Mouse (Mus musculus): ENCODE results near the gene Myl12a.
"Not testable (repeated sequence)": the region's sequence is repeated elsewhere in the genome, so short reads cannot be mapped to it uniquely, and the experiment has no call there.

Myl12a gene

GRCm38 (mm10) chr17:70989991-70990390 lies 12.7 kb downstream of the Myl12a start:
- DNase-seq (ENCODE audit: low spot score) = peak; percentile 46

- no peak for DNase-seq (ENCODE audit: low spot score)
Observed at GRCm38 (mm10) chr17:70989430-70989829, 13.2 kb downstream of the Myl12a start.

DNA sequence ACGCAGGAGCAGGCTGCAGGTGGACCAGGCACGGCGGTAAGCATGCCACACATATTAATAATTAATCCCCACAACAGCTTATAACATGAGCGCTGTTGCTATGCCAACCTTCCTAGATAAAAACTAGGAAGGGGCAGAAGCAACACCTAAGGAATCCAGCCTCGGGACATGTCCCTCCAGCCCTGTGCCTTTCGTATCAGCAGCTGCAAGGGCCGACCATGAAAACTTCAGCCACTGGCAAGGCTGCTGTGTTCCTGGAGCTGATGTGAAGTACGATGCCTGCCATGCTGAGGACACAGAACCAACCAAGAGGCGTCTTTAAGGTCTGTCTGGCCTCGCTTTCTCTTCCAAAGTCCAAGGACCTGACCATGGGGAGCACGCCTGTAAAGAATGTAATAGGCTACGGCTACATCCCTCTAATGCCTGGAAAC lies 14.3 kb downstream of the Myl12a start:
- DNase-seq (ENCODE audit: low spot score) = no peak

DNA sequence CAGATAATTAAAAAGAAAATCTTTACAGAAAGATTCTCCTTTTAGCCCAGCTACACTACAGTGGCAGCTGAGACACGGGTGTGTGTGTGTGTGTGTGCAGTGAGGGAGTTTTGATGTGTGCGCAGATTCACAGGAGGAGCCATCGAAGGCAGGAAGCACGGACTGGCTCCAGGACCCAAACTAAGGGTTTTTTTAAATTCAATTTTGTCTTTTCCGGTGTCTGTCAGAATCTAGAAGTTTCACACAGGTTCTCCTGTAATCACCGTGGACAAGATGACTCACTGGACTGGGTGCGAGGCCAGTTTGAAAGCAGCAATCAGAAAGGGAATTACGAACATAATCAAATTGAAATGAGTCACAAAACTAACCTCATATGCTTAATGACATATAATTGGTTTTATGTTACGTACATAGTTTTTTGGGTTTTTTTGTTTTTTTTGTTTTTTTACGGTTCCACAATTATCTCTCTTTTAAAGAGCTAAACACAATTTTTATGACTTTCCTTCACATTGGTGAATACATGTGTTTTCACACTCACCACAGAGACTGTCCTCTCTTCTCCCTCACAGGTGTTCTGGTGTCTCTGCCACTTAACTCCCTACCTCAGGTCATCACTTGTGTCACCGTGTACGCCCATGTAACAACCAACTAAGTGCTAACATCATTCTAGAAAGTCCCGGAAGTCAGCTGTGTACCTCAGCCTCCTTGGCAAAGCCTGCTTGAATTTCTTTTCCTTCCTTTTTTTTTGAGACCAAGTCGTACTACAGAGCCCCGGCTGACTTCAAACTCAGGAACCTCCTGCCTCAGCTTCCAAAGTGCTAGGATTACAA lies 15.6 kb downstream of the Myl12a start:
- no peak for DNase-seq (ENCODE audit: low spot score)

GRCm38 (mm10) chr17:70986355-70986740 lies 16.3 kb downstream of the Myl12a start:
- no peak for DNase-seq (ENCODE audit: low spot score)

GRCm38 (mm10) chr17:70985501-70986354 lies 16.9 kb downstream of the Myl12a start:
- DNase-seq (ENCODE audit: low spot score) = peak; percentile 66

- DNase-seq (ENCODE audit: low spot score) = no peak
Observed at GRCm38 (mm10) chr17:70979345-70980223, 23.1 kb downstream of the Myl12a start.

GRCm38 (mm10) chr17:70977799-70978198 lies 24.9 kb downstream of the Myl12a start:
- DNase-seq (ENCODE audit: low spot score) = no peak

- not testable (repeated sequence) for DNase-seq (ENCODE audit: low spot score)
Observed at GRCm38 (mm10) chr17:70974065-70974464, 28.6 kb downstream of the Myl12a start.

DNA sequence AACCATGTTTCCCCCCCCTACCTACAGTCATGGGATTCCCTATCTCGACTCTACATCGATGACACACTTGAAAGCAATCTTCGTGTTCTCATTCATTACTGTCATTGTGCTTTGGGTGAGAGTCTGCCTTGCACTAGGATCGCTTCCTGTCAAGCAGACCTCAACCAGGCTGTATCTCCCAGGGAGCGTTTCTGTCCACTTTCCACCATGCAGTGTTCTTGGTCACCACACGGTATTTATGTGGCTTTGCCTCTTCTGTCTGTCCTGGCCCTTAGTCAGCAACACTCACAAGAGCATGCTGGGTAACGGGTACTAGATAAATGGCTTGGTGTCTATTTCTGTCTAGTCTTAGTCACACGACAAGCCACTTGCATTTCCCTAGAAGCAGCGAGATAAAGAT lies 29.3 kb downstream of the Myl12a start:
- DNase-seq (ENCODE audit: low spot score) = no peak

GRCm38 (mm10) chr17:70971206-70971605 lies 31.5 kb downstream of the Myl12a start:
- no peak for DNase-seq (ENCODE audit: low spot score)

- DNase-seq (ENCODE audit: low spot score) = no peak
Observed at GRCm38 (mm10) chr17:70968606-70969191, 34.0 kb downstream of the Myl12a start.

GRCm38 (mm10) chr17:70967646-70968045 lies 35.0 kb downstream of the Myl12a start:
- DNase-seq (ENCODE audit: low spot score) = no peak

GRCm38 (mm10) chr17:70967191-70967590 lies 35.5 kb downstream of the Myl12a start:
- DNase-seq (ENCODE audit: low spot score) = no peak

DNA sequence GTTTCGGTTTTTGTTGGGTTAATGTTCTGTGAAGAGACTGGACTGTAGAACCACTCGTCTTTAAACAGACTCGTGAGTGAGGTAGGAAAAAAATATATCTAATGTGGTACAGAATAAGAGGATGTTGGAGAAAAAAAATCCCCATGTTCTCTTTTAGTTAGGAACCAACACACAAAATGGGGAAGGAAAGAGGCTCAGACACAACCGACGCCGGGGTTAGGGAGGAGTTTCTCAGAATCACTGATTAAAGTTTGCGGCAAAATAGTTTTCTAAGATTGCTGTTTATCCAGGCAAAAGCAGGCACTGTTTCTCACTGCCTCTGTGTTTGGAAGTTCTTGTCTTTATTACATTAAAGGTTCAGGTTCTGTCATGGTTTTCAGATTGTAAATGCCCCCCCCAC lies 36.6 kb downstream of the Myl12a start:
- DNase-seq (ENCODE audit: low spot score) = no peak

- DNase-seq (ENCODE audit: low spot score) = no peak
Observed at GRCm38 (mm10) chr17:70965281-70965680, 37.4 kb downstream of the Myl12a start.

GRCm38 (mm10) chr17:70963546-70963945 lies 39.1 kb downstream of the Myl12a start:
- peak; percentile 88 for DNase-seq (ENCODE audit: low spot score)

DNA sequence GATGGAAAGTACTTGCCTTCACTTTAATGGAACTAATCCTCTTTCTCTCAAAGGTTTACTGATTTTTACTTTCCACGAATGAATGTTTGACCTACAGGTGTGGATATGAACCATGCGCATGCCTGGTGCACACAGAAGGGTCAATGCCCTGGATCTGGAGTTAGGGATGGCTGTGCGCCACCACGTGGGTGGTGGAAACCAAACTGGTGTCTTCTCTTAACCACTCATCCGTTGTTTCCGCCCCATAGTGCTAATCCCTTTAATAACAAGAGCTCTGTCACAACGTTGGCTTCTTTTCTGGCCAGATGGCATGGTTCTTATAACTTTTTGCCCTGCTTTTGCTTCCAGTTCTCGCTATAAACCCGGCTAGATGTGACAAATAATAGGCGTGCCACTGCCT lies 51.4 kb downstream of the Myl12a start:
- DNase-seq (ENCODE audit: low spot score) = no peak

DNA sequence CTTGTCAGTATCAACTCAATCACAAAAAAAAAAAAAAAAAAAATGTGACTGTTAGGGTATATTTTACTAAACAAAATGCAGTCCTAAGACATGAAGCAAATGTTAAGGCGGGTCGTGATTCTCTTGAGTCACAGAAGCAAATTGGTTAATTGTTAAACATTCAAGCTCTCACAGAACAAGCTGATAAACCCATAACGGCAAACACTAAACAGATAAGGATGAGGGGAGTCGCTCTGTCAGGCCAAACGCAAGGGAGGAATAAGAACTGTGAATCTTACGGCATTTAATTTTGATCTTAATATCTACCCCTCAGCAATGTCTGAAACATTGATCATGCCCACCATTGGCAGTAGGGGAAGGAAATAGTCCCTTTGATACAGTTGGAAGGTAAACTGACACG lies 53.5 kb downstream of the Myl12a start:
- no peak for DNase-seq (ENCODE audit: low spot score)

DNA sequence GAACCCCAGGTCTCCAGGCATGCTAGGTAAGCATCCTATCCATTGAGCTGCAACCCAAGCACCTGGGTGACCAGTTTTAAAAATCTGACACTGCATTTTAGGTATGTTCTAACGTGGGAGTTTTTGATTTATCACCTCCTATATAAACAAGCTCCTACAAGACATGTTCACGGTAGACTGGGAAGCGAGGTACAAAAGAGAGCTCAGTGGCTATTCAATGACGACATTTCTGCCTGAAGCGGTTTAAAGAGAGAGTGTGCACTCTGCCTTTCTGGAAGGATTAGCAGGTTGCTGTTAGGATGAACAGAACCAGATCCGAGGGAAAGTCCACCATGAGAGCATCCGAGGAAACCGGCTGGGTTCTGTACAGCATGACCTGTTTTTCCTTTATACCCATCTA lies 54.0 kb downstream of the Myl12a start:
- DNase-seq (ENCODE audit: low spot score) = no peak

DNA sequence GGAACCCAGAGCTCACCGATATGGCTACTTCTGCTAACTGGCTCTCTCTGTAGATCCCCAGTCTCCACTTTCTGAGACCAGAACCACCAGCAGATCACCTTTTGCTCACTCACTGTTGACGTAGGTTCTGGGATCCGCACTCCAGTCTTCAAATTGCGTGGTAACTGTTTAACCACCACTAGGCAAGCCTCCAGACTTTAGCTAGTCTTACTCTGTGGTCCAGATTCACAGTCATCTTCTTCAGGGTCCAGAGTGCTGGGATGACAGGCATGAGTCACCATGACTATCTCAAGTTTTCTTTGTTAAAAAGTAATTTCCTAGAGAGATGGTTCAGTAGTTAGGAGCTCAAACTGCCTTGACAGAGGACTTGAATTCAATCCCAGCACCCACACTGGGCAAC lies 58.9 kb downstream of the Myl12a start:
- no peak for DNase-seq (ENCODE audit: low spot score)
